Mouse (Mus musculus) heart, embryonic 13.5 days (tissue): ENCODE measurements at regions not wholly inside any gene's neighbourhood (a gene's known extent, or its start where the extent isn't known, plus 50 kb on each side); places are given as distances from the start of the nearest gene placed in this dataset.

ENCODE experiments used
- ATAC-seq: fragments of 200-750 bp; cut with Nextera tagmentation; 2 replicates; pipeline ENCODE4 v1.8.0; 2017; ENCODE audit warnings: moderate TSS enrichment; ENCODE audit not compliant: insufficient number of reproducible peaks, low FRiP score, low TSS enrichment; ENCODE audit errors: extremely low read depth
- H3K27ac ChIP-seq: fragments of 300-500 bp; sonication (generic); replicated peaks from 2 replicates; pipeline ENCODE4 v1.5.1; 2015; ENCODE audit warnings: moderate library complexity, mild to moderate bottlenecking, inconsistent platforms
- H3K27me3 ChIP-seq: fragments of 300-500 bp; sonication (generic); replicated peaks from 2 replicates; pipeline ENCODE4 v1.6.1; 2015; ENCODE audit warnings: mild to moderate bottlenecking, inconsistent platforms
- H3K36me3 ChIP-seq: fragments of 300-500 bp; sonication (generic); 2 replicates; pipeline ENCODE4 v1.6.1; 2015; ENCODE audit warnings: mild to moderate bottlenecking, inconsistent platforms
- H3K4me1 ChIP-seq: fragments of 300-500 bp; sonication (generic); 2 replicates; pipeline ENCODE4 v1.6.1; 2015; ENCODE audit warnings: inconsistent platforms
- H3K4me2 ChIP-seq: fragments of 300-500 bp; sonication (generic); 2 replicates; pipeline ENCODE4 v1.6.1; 2015; ENCODE audit warnings: inconsistent platforms, mild to moderate bottlenecking, moderate library complexity
- H3K4me3 ChIP-seq: fragments of 300-500 bp; sonication (generic); 2 replicates; pipeline ENCODE4 v1.5.1; 2015; ENCODE audit warnings: moderate library complexity, mild to moderate bottlenecking, inconsistent platforms
- H3K9ac ChIP-seq: fragments of 300-500 bp; sonication (generic); 2 replicates; pipeline ENCODE4 v1.6.1; 2015; ENCODE audit warnings: inconsistent platforms, mild to moderate bottlenecking, moderate library complexity
- H3K9me3 ChIP-seq: fragments of 300-500 bp; sonication (generic); 2 replicates; pipeline ENCODE4 v1.6.1; 2016; ENCODE audit warnings: inconsistent platforms
- WGBS: fragments of 180-500 bp; shearing (Covaris S2); methylation state at CpG from one replicate; pipeline ENCODE4 v1.1.7; 2015; ENCODE audit warnings: mixed read lengths; 5-methylcytosine and 5-hydroxymethylcytosine counted together

GRCm38 (mm10) chr8:26358711-26359136, 239.4 kb downstream of the Gm45692 start:
- Histone ChIP-seq H3K4me2 (no peak overlapping the region), H3K9ac (no peak overlapping the region), H3K4me1 (peaks cover 12% of the 10 kb centered on the region), H3K9me3 (no peaks in the 10 kb centered on the region), H3K27ac (no peak overlapping the region), H3K27me3 (no peaks in the 10 kb centered on the region), H3K4me3 (no peak overlapping the region), H3K36me3 (no peaks in the 10 kb centered on the region)
- WGBS, result 63% methylated on average over 13 of the region's 13 CpGs
- no peak for ATAC-seq

GRCm38 (mm10) chr8:26362366-26362765, 243.0 kb downstream of the Gm45692 start:
- H3K27ac ChIP-seq, result no peak overlapping the region
- no peak overlapping the region for H3K4me3 ChIP-seq
- H3K36me3 ChIP-seq, result no peaks in the 10 kb centered on the region
- no peaks in the 10 kb centered on the region for H3K4me1 ChIP-seq
- no peak overlapping the region for H3K9ac ChIP-seq
- ATAC-seq, result no peak
- no peaks in the 10 kb centered on the region for H3K27me3 ChIP-seq
- WGBS, result 85% methylated on average over 5 of the region's 5 CpGs
- H3K4me2 ChIP-seq, result no peak overlapping the region
- no peaks in the 10 kb centered on the region for H3K9me3 ChIP-seq

GRCm38 (mm10) chr8:26363616-26364015, 244.3 kb downstream of the Gm45692 start:
- Histone ChIP-seq H3K27ac (no peak overlapping the region), H3K4me1 (no peaks in the 10 kb centered on the region), H3K9ac (no peak overlapping the region), H3K4me3 (no peak overlapping the region), H3K36me3 (no peaks in the 10 kb centered on the region), H3K27me3 (no peaks in the 10 kb centered on the region), H3K9me3 (no peaks in the 10 kb centered on the region), H3K4me2 (no peak overlapping the region)
- ATAC-seq, result no peak
- 73% methylated on average over 4 of the region's 4 CpGs for WGBS

GRCm38 (mm10) chr8:26364637-26365036, 245.3 kb downstream of the Gm45692 start:
- Histone ChIP-seq H3K4me1 (no peaks in the 10 kb centered on the region), H3K27ac (no peak overlapping the region), H3K9ac (no peak overlapping the region), H3K27me3 (no peaks in the 10 kb centered on the region), H3K36me3 (no peaks in the 10 kb centered on the region), H3K4me2 (no peak overlapping the region), H3K4me3 (no peak overlapping the region), H3K9me3 (no peaks in the 10 kb centered on the region)
- no peak for ATAC-seq
- WGBS, result 66% methylated on average over 4 of the region's 4 CpGs

GRCm38 (mm10) chr8:26380668-26381067, 261.3 kb downstream of the Gm45692 start:
- Histone ChIP-seq H3K9ac (no peak overlapping the region), H3K36me3 (no peaks in the 10 kb centered on the region), H3K9me3 (peaks cover 7% of the 10 kb centered on the region), H3K4me2 (no peak overlapping the region), H3K27me3 (no peaks in the 10 kb centered on the region), H3K4me1 (peaks cover 5% of the 10 kb centered on the region), H3K27ac (no peak overlapping the region), H3K4me3 (no peak overlapping the region)
- ATAC-seq, result no peak
- 30% methylated on average over 3 of the region's 3 CpGs for WGBS

GRCm38 (mm10) chr8:26382426-26382825, 263.1 kb downstream of the Gm45692 start:
- no peaks in the 10 kb centered on the region for H3K27me3 ChIP-seq
- H3K9me3 ChIP-seq, result peaks cover 6% of the 10 kb centered on the region
- H3K4me1 ChIP-seq, result peaks cover 5% of the 10 kb centered on the region
- no peaks in the 10 kb centered on the region for H3K36me3 ChIP-seq
- no peak for ATAC-seq
- no peak overlapping the region for H3K4me3 ChIP-seq
- H3K27ac ChIP-seq, result no peak overlapping the region
- no peak overlapping the region for H3K9ac ChIP-seq
- no peak overlapping the region for H3K4me2 ChIP-seq
- WGBS, result 81% methylated on average over 7 of the region's 7 CpGs

- H3K4me1 ChIP-seq, result peaks cover 5% of the 10 kb centered on the region
- H3K9me3 ChIP-seq, result no peaks in the 10 kb centered on the region
- H3K9ac ChIP-seq, result no peak overlapping the region
- H3K4me3 ChIP-seq, result no peak overlapping the region
- H3K27me3 ChIP-seq, result no peaks in the 10 kb centered on the region
- no peak for ATAC-seq
- no peak overlapping the region for H3K27ac ChIP-seq
- no peaks in the 10 kb centered on the region for H3K36me3 ChIP-seq
- 46% methylated on average over 3 of the region's 3 CpGs for WGBS
- H3K4me2 ChIP-seq, result no peak overlapping the region
These were observed 264.6 kb downstream of the Gm45692 start for GRCm38 (mm10) chr8:26383886-26384285.

GRCm38 (mm10) chr8:26384305-26384993, 265.1 kb downstream of the Gm45692 start:
- Histone ChIP-seq H3K9me3 (no peaks in the 10 kb centered on the region), H3K4me3 (no peak overlapping the region), H3K4me2 (no peak overlapping the region), H3K9ac (0 out of 2 replicates have a peak overlapping the region, but pooled peaks have one; percentile 24), H3K36me3 (no peaks in the 10 kb centered on the region), H3K4me1 (peaks cover 5% of the 10 kb centered on the region), H3K27me3 (no peaks in the 10 kb centered on the region), H3K27ac (no peak overlapping the region)
- WGBS, result 10% methylated on average over 3 of the region's 3 CpGs
- no peak; the same call in 1 of the 2 replicates for ATAC-seq

- Histone ChIP-seq H3K9ac (no peak overlapping the region), H3K36me3 (no peaks in the 10 kb centered on the region), H3K4me3 (no peak overlapping the region), H3K27ac (no peak overlapping the region), H3K9me3 (no peaks in the 10 kb centered on the region), H3K4me1 (peaks cover 5% of the 10 kb centered on the region), H3K4me2 (no peak overlapping the region), H3K27me3 (no peaks in the 10 kb centered on the region)
- no peak for ATAC-seq
- 37% methylated on average over 6 of the region's 6 CpGs for WGBS
These were observed 265.6 kb downstream of the Gm45692 start for GRCm38 (mm10) chr8:26384994-26385345.

- H3K4me1 ChIP-seq, result no peaks in the 10 kb centered on the region
- H3K9ac ChIP-seq, result no peak overlapping the region
- H3K4me3 ChIP-seq, result no peak overlapping the region
- no peak for ATAC-seq
- no peak overlapping the region for H3K4me2 ChIP-seq
- H3K36me3 ChIP-seq, result no peaks in the 10 kb centered on the region
- WGBS, result 45% methylated on average over 6 of the region's 6 CpGs
- H3K9me3 ChIP-seq, result 0 out of 2 replicates have a peak, but pooled peaks cover 2% of the 10 kb centered on the region
- no peaks in the 10 kb centered on the region for H3K27me3 ChIP-seq
- H3K27ac ChIP-seq, result no peak overlapping the region
These were observed 275.7 kb downstream of the Gm45692 start for GRCm38 (mm10) chr8:26395061-26395460.

- Histone ChIP-seq H3K27me3 (no peaks in the 10 kb centered on the region), H3K4me2 (no peak overlapping the region), H3K36me3 (no peaks in the 10 kb centered on the region), H3K4me1 (no peaks in the 10 kb centered on the region), H3K4me3 (no peak overlapping the region), H3K9ac (no peak overlapping the region), H3K9me3 (no peaks in the 10 kb centered on the region), H3K27ac (no peak overlapping the region)
- no peak for ATAC-seq
- 89% methylated on average over 6 of the region's 6 CpGs for WGBS
These were observed 300.7 kb downstream of the Gm45692 start for GRCm38 (mm10) chr8:26420002-26420401.

- Histone ChIP-seq H3K27ac (no peak overlapping the region), H3K9me3 (no peaks in the 10 kb centered on the region), H3K4me3 (no peak overlapping the region), H3K36me3 (no peaks in the 10 kb centered on the region), H3K9ac (no peak overlapping the region), H3K4me1 (no peaks in the 10 kb centered on the region), H3K27me3 (no peaks in the 10 kb centered on the region), H3K4me2 (no peak overlapping the region)
- ATAC-seq, result no peak
- 77% methylated on average over 10 of the region's 10 CpGs for WGBS
These were observed 301.2 kb downstream of the Gm45692 start for GRCm38 (mm10) chr8:26420536-26420935.
